Mouse (Mus musculus) kidney, postnatal 14 days (tissue): ENCODE measurements around the gene Cacnb4.

Experiments
- DNase-seq: peaks from one replicate; pipeline ENCODE4 v3.0.0; 2022; ENCODE audit warnings: mixed read lengths

The Cacnb4 gene

DNA sequence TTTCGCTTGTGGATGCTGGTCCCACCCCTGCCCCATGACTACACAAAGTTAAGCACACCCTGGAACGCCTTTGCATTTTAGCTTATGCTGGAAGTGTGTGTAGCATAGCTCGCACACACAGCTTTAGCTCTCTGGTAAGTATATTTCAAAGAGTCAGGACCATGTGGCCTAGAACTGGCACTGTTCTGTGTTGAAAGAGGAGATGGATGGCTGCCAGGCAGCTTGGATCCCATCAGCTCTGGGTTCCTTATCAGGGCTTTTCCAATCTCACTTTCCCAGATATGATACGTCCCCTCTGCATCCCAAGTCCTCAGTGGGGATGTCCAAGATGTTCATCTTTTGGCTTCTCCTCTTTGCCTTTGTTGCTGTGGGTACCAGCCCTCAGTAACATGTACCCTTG lies 157.9 kb downstream of the Cacnb4 start:
- DNase-seq, result no peak

DNA sequence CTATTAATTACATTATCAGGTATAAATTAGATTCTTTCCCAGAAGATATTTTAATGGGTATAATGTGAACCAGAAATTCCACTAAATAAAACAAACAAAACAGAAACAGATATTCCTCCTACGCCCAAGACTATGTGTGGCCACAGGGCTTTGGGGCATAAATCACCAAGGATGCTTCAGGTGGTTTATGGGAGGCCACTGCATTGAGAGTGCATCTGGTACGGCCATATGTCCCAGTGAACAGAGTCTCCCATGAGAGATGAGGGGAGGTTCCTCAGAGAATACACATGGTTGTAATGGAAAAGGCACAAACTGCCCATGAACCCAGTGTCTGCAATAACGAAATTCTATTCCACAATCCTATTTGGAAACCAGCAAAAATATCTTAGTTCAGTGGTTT lies 160.1 kb downstream of the Cacnb4 start:
- no peak for DNase-seq

DNA sequence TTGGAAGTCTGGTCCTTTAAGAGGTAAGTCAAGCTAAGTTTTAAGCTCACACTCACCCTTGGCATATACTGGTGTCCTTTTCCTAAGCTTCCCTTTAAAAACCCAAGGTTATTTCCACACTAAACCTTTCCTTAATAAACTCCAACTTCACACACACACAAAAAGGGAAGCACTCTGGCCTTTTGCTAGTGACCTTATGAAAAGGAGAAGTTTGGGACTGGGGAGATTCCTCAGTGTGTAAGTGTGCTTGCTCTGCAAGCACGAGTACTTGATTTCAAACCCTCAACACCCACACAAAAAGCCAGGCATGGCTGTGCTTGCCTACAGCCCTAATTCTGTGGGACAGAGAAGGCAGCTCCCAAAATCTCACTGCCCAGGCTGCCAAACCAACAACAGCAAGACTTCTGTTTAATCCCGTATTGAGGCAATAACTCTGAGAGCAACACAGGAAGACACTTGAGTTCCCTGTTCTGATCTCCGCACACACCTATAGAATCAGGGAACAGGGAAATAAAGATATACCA lies 163.7 kb downstream of the Cacnb4 start:
- DNase-seq, result no peak

DNA sequence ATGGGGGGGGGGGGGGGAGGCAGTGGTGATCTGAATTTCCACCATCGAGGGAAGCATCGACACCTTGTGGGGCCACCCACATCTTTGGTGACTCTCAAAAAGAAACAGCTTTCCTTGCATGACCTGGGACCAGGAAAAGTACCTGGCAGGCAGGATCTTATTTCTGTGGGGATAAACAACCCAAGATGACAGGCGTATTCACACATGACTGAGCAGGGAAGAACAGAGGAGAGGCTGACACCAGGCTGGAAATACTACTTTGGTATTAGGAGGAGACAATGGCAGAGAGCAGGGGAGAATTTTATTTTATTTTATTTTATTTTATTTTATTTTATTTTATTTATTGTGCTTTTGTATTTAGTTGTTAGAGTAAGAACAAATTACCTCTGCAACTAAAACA lies 164.4 kb downstream of the Cacnb4 start:
- no peak for DNase-seq

GRCm38 (mm10) chr2:52511799-52512198 lies 164.8 kb downstream of the Cacnb4 start:
- no peak for DNase-seq

DNA sequence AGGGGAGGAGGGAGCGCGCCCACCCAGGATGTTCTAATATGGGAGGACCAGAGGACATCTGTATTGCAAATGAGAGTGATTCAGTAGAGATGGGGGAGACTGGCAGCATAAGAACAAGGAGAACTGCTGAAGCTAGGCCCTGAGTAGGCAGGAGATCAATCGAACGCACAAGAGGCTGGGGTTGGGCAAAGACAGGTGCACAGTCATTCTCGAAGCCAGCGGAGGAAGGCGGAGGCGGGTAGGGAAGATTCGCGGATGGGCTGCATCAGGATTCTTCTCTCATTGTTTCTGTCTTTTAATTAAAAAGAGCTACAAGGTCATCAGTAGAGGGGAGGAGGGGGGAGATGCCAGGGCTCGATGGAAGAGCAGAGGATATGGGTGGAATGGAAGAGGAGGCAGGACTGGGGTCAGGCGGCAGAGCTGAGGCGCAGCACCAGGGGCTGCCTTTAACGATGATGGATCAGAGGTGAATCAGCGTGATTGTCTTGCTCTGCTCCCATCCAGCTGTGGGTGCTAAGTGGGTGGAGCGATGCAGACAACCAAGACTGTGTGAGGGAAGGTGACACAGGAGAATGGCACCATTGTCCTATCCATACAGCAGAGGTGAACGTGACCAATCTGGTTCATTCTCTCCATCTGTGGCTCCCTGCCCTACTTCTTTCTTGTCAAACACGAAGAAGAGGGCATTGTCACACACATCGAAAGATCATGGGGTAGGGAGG lies 166.7 kb downstream of the Cacnb4 start:
- DNase-seq, result no peak

- no peak for DNase-seq
These were observed 171.5 kb downstream of the Cacnb4 start for GRCm38 (mm10) chr2:52505164-52505563.

DNA sequence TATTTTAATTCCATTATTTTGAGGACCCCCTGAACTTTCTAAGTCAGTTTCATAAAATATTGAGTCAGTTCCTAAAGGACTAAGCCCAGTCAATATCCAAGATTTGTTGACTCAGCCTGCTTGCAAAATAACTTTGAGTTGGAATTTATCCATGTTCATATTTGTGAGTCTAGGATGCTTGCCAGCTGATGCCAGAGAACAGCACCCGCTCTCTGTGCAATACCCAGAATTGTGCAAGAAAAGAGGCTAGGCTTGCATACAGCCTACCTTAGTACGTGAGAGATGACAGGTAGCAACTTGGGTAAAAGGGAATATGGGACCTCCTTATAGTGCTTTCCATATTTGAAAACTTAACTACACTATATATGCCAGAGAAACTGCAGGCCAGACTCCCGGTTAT lies 171.9 kb downstream of the Cacnb4 start:
- no peak for DNase-seq

- DNase-seq, result peak; percentile 18
These were observed 176.8 kb downstream of the Cacnb4 start for GRCm38 (mm10) chr2:52499849-52500262.

GRCm38 (mm10) chr2:52499101-52499537 lies 177.5 kb downstream of the Cacnb4 start:
- DNase-seq, result no peak

- no peak for DNase-seq
These were observed 181.4 kb downstream of the Cacnb4 start for GRCm38 (mm10) chr2:52495097-52495694.

GRCm38 (mm10) chr2:52494274-52494673 lies 182.4 kb downstream of the Cacnb4 start:
- DNase-seq, result peak; percentile 18

DNA sequence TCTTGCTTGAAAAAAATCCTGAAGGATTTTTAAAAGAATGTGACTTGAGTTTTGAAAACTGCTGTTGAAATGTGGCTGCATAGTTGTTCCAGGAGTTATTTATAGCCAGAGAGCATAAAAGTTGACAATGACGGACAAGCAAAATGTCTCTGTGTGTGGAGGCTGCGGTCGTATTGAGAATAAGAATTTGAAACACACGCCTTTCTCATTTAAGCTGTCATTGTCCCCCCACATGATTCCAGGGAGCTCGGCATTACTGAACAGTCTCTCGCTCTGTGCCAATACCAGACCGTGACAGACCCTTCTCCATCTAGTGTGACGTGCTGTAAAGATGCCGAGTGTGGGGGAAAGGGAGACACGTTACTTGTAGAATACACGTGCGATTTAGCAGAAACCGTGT lies 183.8 kb downstream of the Cacnb4 start:
- DNase-seq, result peak; percentile 12

DNA sequence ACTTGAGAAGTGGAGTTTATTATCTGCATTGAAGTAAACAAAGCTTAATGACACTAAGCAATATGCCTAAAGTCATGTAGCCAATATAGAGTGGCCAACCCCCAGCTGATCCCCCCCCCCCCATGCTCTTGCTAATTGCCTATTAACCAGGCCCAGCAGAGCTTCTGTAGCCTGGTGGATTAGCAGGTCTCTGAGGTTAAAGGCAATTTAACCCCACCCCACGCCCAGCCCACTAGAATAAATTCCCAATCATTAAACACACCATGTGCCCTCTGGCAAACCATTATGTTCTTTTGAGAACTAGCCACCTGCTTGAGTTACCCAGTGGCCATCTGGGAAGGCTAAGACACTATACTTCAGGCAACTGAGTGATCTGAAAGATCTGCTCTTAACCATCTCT lies 186.8 kb downstream of the Cacnb4 start:
- DNase-seq, result no peak

- peak; percentile 37 for DNase-seq
These were observed 193.1 kb downstream of the Cacnb4 start for GRCm38 (mm10) chr2:52483496-52483895.

GRCm38 (mm10) chr2:52480476-52480875 lies 196.2 kb downstream of the Cacnb4 start:
- DNase-seq, result no peak

- DNase-seq, result no peak
These were observed 198.1 kb downstream of the Cacnb4 start for GRCm38 (mm10) chr2:52478501-52478900.

GRCm38 (mm10) chr2:52477550-52477907 lies 199.1 kb downstream of the Cacnb4 start:
- DNase-seq, result no peak

GRCm38 (mm10) chr2:52476801-52477549 lies 199.7 kb downstream of the Cacnb4 start:
- no peak for DNase-seq

GRCm38 (mm10) chr2:52475854-52476253 lies 200.8 kb downstream of the Cacnb4 start:
- DNase-seq, result no peak

DNA sequence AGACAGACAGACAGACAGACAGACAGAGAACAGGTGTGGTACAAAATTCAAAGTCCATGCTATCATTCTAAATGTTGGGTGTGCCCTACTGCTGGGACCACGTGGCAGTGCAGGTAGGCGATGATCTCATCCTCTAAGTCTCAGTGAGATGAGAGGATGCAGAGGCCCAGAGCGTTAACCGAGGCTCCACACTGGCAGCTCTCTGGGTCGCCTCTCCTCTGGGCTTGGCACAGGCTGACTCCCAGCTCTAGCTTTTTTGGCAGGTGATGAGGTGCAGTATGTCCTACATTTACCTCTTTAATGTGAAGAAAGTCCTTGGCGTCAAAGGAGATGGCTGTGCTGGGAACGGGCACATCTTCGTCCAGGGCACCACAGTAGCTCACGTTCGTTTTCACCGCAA lies 202.1 kb downstream of the Cacnb4 start:
- no peak for DNase-seq

DNA sequence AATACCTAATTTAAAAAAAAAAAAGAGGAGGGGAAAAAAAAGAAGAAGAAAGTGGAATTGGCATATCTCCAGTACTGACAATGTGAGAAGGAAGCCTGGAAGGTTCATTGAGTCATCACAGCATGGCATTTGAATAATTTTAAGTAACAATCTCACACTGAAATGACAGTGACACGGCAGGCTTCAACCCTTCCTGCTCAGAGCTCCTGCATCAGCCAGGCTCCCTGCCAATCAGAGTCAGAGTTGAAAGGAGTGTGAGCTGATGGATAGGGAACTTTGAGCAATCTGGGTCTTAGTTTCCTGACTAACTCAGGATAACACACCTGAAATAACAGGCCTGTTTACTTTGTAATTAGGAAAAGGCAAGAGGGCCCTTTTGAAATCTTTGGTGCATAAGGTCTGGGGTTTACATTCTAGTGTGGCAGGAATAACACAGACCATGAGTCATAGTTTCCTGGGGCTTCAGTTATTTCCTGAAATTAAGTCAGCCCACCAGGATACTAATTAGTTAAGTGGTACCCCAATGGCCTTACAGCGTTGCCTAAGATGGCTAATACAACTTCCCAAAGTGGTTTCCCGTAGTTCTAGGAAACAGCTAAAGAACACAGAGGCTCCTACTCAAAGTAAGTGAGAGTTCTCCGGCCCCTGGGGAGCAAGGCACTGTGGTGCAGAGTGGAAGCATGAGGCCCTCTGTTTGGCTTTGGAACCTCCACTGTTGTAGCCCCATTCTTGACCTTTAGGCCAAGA lies 204.9 kb downstream of the Cacnb4 start:
- no peak for DNase-seq

- no peak for DNase-seq
These were observed 206.5 kb downstream of the Cacnb4 start for GRCm38 (mm10) chr2:52470044-52470560.
